Mouse (Mus musculus) small intestine, adult 2 months (tissue): ENCODE results near the gene Tulp4.

Experiments
- CTCF ChIP-seq: fragments of 200-500 bp; IDR thresholded peaks from 2 replicates; pipeline ENCODE4 v1.5.1; 2012; ENCODE audit warnings: low read depth, mild to moderate bottlenecking, control low read depth, inconsistent platforms, low read length, moderate library complexity, mixed read lengths; ENCODE audit not compliant: insufficient replicate concordance, insufficient read length; ENCODE audit errors: extremely low read depth
- POLR2A ChIP-seq: fragments of 200-500 bp; IDR thresholded peaks from 2 replicates; pipeline ENCODE4 v1.6.1; 2012; ENCODE audit warnings: low read depth, mild to moderate bottlenecking, control low read depth, inconsistent platforms, low read length, moderate library complexity

DNA sequence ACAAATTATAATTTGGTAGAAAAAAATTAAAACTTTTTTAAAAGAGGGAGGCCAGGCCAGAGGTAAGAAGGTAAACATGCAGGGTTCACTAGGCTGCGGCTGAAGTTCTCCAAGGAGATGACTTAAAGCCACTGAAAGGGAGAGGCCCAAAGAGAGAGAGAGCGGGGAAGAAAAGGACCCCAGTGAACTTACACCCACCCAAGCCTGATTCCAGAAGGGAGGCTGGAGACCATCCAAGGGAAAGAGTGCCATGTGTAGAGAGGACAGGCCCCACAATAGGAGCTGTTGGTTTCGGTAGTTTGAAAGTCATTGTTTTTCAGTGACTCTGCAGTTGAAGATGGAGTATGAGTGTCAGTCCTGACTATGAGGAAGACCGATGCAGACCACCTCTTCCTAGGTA lies 46.7 kb downstream of the Tulp4 start:
- TF ChIP-seq CTCF = no peak
- no peak for TF ChIP-seq POLR2A
